Mouse (Mus musculus) small intestine, adult 2 months (tissue): Measurements from ENCODE around the gene Rnpepl1. TPM values are rescaled to one million over a fixed set of nuclear protein-coding genes. Genes with fewer than 3 reads are reported as not detected.

Source experiments
- H3K27ac ChIP-seq: fragments of 200-500 bp; 2 replicates; pipeline ENCODE4 v1.5.1; 2012; ENCODE audit warnings: low read depth, low read length, control low read depth, inconsistent platforms; ENCODE audit not compliant: insufficient read depth
- H3K27me3 ChIP-seq: fragments of 200-500 bp; 2 replicates; pipeline ENCODE4 v1.6.1; 2012; ENCODE audit warnings: mild to moderate bottlenecking, moderate library complexity, low read length, inconsistent platforms; ENCODE audit not compliant: control insufficient read depth, insufficient read depth
- H3K36me3 ChIP-seq: fragments of 200-500 bp; 2 replicates; pipeline ENCODE4 v1.6.1; 2012; ENCODE audit warnings: mild to moderate bottlenecking, low read length, control low read depth, inconsistent platforms; ENCODE audit not compliant: control insufficient read depth, insufficient read depth
- H3K4me1 ChIP-seq: fragments of 200-500 bp; 2 replicates; pipeline ENCODE4 v1.6.1; 2012; ENCODE audit warnings: low read length, inconsistent platforms, mixed read lengths; ENCODE audit not compliant: control insufficient read depth, insufficient read depth, insufficient read length
- H3K4me3 ChIP-seq: fragments of 200-500 bp; 2 replicates; pipeline ENCODE4 v1.5.1; 2012; ENCODE audit warnings: low read depth, mild to moderate bottlenecking, control low read depth, inconsistent platforms, low read length, moderate library complexity
- CTCF ChIP-seq: fragments of 200-500 bp; IDR thresholded peaks from 2 replicates; pipeline ENCODE4 v1.5.1; 2012; ENCODE audit warnings: low read depth, mild to moderate bottlenecking, control low read depth, inconsistent platforms, low read length, moderate library complexity, mixed read lengths; ENCODE audit not compliant: insufficient replicate concordance, insufficient read length; ENCODE audit errors: extremely low read depth
- POLR2A ChIP-seq: fragments of 200-500 bp; IDR thresholded peaks from 2 replicates; pipeline ENCODE4 v1.6.1; 2012; ENCODE audit warnings: low read depth, mild to moderate bottlenecking, control low read depth, inconsistent platforms, low read length, moderate library complexity
- WGBS: fragments of 180-500 bp; shearing (Covaris S2); methylation state at CpG from one replicate; pipeline ENCODE4 v1.1.7; 2018; 5-methylcytosine and 5-hydroxymethylcytosine counted together
- polyA plus RNA-seq: library from polyadenylated mRNA; depleted of rRNA; stranded (reverse); fragments of >200 nt; gene quantifications from 2 replicates; pipeline ENCODE4 v1.2.3, GENCODE M21; 2012

Rnpepl1 gene
- polyA plus RNA-seq, 1 experiment: 410 TPM

GRCm38 (mm10) chr1:92875360-92876111 is 35.0 kb upstream of the Rnpepl1 start:
- H3K27me3 ChIP-seq: no peaks in the 10 kb centered on the region
- no peaks in the 10 kb centered on the region for H3K36me3 ChIP-seq
- TF ChIP-seq CTCF (no peak), POLR2A (no peak)
- no peaks in the 10 kb centered on the region for H3K4me1 ChIP-seq
- H3K27ac ChIP-seq: no peak overlapping the region
- no peak overlapping the region for H3K4me3 ChIP-seq
- WGBS: 71% methylated on average over 8 of the region's 8 CpGs

GRCm38 (mm10) chr1:92877431-92877978 is 33.1 kb upstream of the Rnpepl1 start:
- 42% methylated on average over 12 of the region's 12 CpGs for WGBS
- H3K4me3 ChIP-seq: no peak overlapping the region

GRCm38 (mm10) chr1:92878066-92878741 is 32.4 kb upstream of the Rnpepl1 start:
- no peak for TF ChIP-seq CTCF
- TF ChIP-seq POLR2A: no peak
- Histone ChIP-seq H3K27me3 (no peaks in the 10 kb centered on the region), H3K4me3 (no peak overlapping the region), H3K4me1 (no peaks in the 10 kb centered on the region), H3K27ac (no peak overlapping the region), H3K36me3 (no peaks in the 10 kb centered on the region)
- 67% methylated on average over 13 of the region's 13 CpGs for WGBS

More at GRCm38 (mm10) chr1:92877431-92877978, 33.1 kb upstream of the Rnpepl1 start:
- Histone ChIP-seq H3K27me3 (no peaks in the 10 kb centered on the region), H3K36me3 (no peaks in the 10 kb centered on the region), H3K27ac (no peak overlapping the region), H3K4me1 (no peaks in the 10 kb centered on the region)
- TF ChIP-seq CTCF (no peak), POLR2A (no peak)

GRCm38 (mm10) chr1:92879266-92879665 is 31.3 kb upstream of the Rnpepl1 start:
- H3K4me1 ChIP-seq: no peaks in the 10 kb centered on the region
- no peak overlapping the region for H3K4me3 ChIP-seq
- TF ChIP-seq CTCF (no peak), POLR2A (no peak)
- H3K27me3 ChIP-seq: no peaks in the 10 kb centered on the region
- H3K36me3 ChIP-seq: no peaks in the 10 kb centered on the region
- WGBS: 88% methylated on average over 12 of the region's 12 CpGs
- no peak overlapping the region for H3K27ac ChIP-seq

- Histone ChIP-seq H3K27ac (no peak overlapping the region), H3K4me3 (no peak overlapping the region), H3K36me3 (no peaks in the 10 kb centered on the region), H3K4me1 (no peaks in the 10 kb centered on the region), H3K27me3 (no peaks in the 10 kb centered on the region)
- 74% methylated on average over 5 of the region's 5 CpGs for WGBS
- TF ChIP-seq CTCF: no peak
- no peak for TF ChIP-seq POLR2A
Observed at GRCm38 (mm10) chr1:92880101-92880500, 30.5 kb upstream of the Rnpepl1 start.

- Histone ChIP-seq H3K4me1 (no peaks in the 10 kb centered on the region), H3K27ac (no peak overlapping the region), H3K27me3 (no peaks in the 10 kb centered on the region), H3K4me3 (no peak overlapping the region), H3K36me3 (no peaks in the 10 kb centered on the region)
- TF ChIP-seq POLR2A: no peak
- no peak for TF ChIP-seq CTCF
- 68% methylated on average over 6 of the region's 6 CpGs for WGBS
Observed at GRCm38 (mm10) chr1:92881982-92882381, 28.6 kb upstream of the Rnpepl1 start.
